Mouse (Mus musculus): ENCODE data around the gene Itga2. TPM values are rescaled to one million over a fixed set of nuclear protein-coding genes. Genes with fewer than 3 reads are reported as not detected.
A peak's percentile ranks its signal among the peaks of the same experiment; 100 is the strongest.

Itga2 gene
- total RNA-seq, 1 experiment from 2014 or later, result 4.2 TPM

- no peak for ATAC-seq (replicated peaks in 1 of 2; ENCODE audit: insufficient read depth in 1 of 2, low FRiP score in 2 of 2, low TSS enrichment in 1 of 2, low read depth in 1 of 2, poor library complexity in 2 of 2, severe bottlenecking in 2 of 2)
Observed at GRCm38 (mm10) chr13:114839098-114839497, 92.8 kb downstream of the Itga2 start.

DNA sequence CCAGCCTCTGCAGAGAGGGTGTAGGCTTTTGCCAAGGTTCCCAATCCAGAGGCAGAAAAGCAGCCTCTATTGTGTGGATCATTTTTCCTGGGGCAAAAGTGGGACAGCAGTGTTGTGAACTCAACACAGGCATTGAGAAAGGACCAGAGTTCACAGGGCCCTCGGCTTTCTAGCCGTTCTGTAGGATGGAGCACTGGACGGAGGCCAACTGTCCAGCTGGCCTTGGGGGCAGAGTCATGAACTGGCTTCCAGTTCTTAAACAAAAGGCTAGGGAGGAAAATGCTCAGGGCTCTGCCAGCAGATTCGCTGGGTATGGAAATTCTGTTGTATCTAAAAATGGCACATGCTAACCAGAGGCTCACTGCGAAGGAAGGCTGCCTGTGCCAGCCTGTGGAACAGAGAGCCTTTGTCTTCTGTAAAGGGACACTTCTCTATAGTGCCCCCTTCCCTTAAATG is 93.3 kb downstream of the Itga2 start:
- ATAC-seq (replicated peaks in 1 of 2; ENCODE audit: insufficient read depth in 1 of 2, low FRiP score in 2 of 2, low TSS enrichment in 1 of 2, low read depth in 1 of 2, poor library complexity in 2 of 2, severe bottlenecking in 2 of 2), result no peak

- peak; percentile 36 to 40; a peak in 1 of 4 replicates for ATAC-seq (replicated peaks in 1 of 2; ENCODE audit: insufficient read depth in 1 of 2, low FRiP score in 2 of 2, low TSS enrichment in 1 of 2, low read depth in 1 of 2, poor library complexity in 2 of 2, severe bottlenecking in 2 of 2)
Observed at GRCm38 (mm10) chr13:114837061-114837460, 94.8 kb downstream of the Itga2 start.

GRCm38 (mm10) chr13:114834580-114834979 is 97.3 kb downstream of the Itga2 start:
- ATAC-seq (replicated peaks in 1 of 2; ENCODE audit: insufficient read depth in 1 of 2, low FRiP score in 2 of 2, low TSS enrichment in 1 of 2, low read depth in 1 of 2, poor library complexity in 2 of 2, severe bottlenecking in 2 of 2), result peak; percentile 71; a peak in 3 of 4 replicates

GRCm38 (mm10) chr13:114833351-114833750 is 98.5 kb downstream of the Itga2 start:
- ATAC-seq (replicated peaks in 1 of 2; ENCODE audit: insufficient read depth in 1 of 2, low FRiP score in 2 of 2, low TSS enrichment in 1 of 2, low read depth in 1 of 2, poor library complexity in 2 of 2, severe bottlenecking in 2 of 2), result no peak

- ATAC-seq (replicated peaks in 1 of 2; ENCODE audit: insufficient read depth in 1 of 2, low FRiP score in 2 of 2, low TSS enrichment in 1 of 2, low read depth in 1 of 2, poor library complexity in 2 of 2, severe bottlenecking in 2 of 2), result no peak
Observed at GRCm38 (mm10) chr13:114832761-114833160, 99.1 kb downstream of the Itga2 start.

GRCm38 (mm10) chr13:114831367-114831833 is 100.5 kb downstream of the Itga2 start:
- ATAC-seq (replicated peaks in 1 of 2; ENCODE audit: insufficient read depth in 1 of 2, low FRiP score in 2 of 2, low TSS enrichment in 1 of 2, low read depth in 1 of 2, poor library complexity in 2 of 2, severe bottlenecking in 2 of 2), result peak; percentile 65 to 66

DNA sequence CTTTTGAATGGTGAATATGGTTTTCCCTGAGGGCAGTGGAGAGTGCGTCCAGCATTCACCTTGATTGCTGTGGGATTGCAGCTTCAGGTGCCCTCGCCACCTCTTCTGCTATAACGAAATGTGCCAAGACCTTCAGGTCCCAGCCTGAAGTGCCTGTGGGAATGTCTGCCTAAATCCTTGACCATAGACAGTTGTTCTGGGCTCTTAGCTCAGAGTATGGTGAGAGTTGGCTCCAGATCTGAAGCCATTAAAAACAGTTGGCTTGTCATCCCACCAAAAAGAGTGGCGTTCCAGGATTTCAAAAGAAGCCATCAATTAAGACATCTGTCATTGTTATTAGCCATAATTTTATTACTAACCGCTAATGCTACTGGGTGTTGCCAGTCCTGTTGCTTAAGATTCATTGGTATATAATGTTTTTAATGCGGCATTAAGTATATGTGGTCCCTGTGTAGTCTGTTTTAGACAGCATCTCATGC is 106.5 kb downstream of the Itga2 start:
- no peak for ATAC-seq (replicated peaks in 1 of 2; ENCODE audit: insufficient read depth in 1 of 2, low FRiP score in 2 of 2, low TSS enrichment in 1 of 2, low read depth in 1 of 2, poor library complexity in 2 of 2, severe bottlenecking in 2 of 2)

DNA sequence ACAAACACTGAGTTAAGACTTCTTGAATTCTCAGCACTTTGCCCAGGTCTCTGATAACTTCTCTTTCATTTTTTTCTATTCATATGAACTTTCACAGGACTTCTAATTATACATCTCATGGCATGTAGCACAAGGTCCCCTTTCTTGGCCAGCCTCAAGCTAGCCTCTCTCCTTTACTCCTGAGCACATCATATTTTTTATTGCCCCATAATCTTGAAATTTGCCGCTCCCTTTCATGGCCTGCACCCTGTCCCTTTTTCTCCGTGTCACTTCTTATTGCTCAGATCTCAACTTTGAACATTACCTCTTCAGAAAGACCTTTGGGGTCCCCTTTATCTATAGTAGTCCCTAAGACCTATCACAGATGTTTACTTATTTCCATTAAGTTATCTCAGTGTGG is 109.0 kb downstream of the Itga2 start:
- ATAC-seq (replicated peaks in 1 of 2; ENCODE audit: insufficient read depth in 1 of 2, low FRiP score in 2 of 2, low TSS enrichment in 1 of 2, low read depth in 1 of 2, poor library complexity in 2 of 2, severe bottlenecking in 2 of 2), result no peak

DNA sequence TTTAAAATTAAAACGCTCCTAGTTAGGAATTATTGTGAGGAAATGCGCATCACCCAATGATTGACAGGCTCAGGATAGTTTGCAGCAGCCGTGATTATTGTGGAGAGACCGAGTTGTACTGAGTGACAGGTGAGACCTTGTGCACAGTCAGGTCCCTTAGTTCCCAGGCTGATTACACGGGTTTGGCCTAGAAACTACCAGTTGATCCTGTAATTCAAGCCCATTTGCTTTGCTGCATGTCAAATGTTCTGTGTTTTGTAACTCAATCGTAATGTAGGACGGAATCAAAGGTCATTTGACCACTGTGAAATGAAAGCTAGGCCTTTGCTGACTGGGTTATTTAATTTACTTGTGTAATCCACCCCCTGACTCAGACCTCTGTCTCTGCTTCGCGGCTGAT is 113.4 kb downstream of the Itga2 start:
- ATAC-seq (replicated peaks in 1 of 2; ENCODE audit: insufficient read depth in 1 of 2, low FRiP score in 2 of 2, low TSS enrichment in 1 of 2, low read depth in 1 of 2, poor library complexity in 2 of 2, severe bottlenecking in 2 of 2), result peak; percentile 9 to 20; a peak in 3 of 4 replicates

- peak; percentile 92 to 95 for ATAC-seq (replicated peaks in 1 of 2; ENCODE audit: insufficient read depth in 1 of 2, low FRiP score in 2 of 2, low TSS enrichment in 1 of 2, low read depth in 1 of 2, poor library complexity in 2 of 2, severe bottlenecking in 2 of 2)
Observed at GRCm38 (mm10) chr13:114817751-114818360, 114.0 kb downstream of the Itga2 start, which contains the start of gene Mocs2. TSS of gene Mocs2 (plus strand) at chr13:114818236.

DNA sequence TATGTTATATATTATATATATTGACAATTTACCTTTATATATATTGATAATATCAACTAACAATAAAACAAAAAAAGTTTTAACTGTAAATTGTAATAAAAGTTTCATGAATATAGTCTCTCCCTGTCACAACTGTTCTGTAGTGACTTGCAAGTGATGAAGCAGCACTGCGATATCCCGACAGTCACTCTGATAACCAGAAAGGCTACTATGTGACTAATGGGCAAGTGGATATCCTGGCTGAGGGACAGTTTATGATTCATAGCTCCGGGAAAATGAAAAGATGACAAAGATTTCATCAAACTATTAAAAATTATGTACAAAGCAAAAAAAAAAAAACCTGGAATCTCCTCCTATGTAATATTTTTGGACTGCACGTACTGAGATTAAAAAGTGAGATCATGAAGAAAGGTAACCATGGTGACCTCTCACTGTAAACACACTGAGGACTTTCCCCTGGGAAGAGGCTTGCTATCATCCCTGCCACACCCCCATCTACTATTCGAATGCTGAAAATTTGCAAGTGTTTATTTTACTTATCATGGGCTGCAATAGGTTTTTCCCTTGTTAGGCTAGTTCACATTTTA is 122.2 kb downstream of the Itga2 start:
- ATAC-seq (replicated peaks in 1 of 2; ENCODE audit: insufficient read depth in 1 of 2, low FRiP score in 2 of 2, low TSS enrichment in 1 of 2, low read depth in 1 of 2, poor library complexity in 2 of 2, severe bottlenecking in 2 of 2), result no peak

DNA sequence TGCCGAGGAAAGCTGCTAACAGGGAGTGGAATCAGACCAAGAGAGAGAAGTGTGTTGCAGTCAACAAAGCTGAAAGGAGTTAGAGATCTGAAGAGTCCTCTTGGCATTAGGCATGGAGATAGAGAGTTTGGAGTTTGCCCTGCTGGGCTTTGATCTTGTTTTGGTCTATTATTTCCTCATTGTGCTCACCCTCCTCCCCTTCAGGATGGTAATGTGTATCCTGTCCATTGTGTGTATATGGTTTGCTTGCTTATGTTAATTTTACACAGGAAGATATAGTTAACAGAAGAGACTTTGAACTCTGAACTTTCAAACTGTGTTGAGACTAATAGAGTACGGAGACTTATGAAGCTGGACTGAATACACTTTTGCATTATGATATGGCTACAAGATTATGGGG is 128.9 kb downstream of the Itga2 start:
- no peak for ATAC-seq (replicated peaks in 1 of 2; ENCODE audit: insufficient read depth in 1 of 2, low FRiP score in 2 of 2, low TSS enrichment in 1 of 2, low read depth in 1 of 2, poor library complexity in 2 of 2, severe bottlenecking in 2 of 2)

GRCm38 (mm10) chr13:114801857-114802256 is 130.0 kb downstream of the Itga2 start:
- ATAC-seq (replicated peaks in 1 of 2; ENCODE audit: insufficient read depth in 1 of 2, low FRiP score in 2 of 2, low TSS enrichment in 1 of 2, low read depth in 1 of 2, poor library complexity in 2 of 2, severe bottlenecking in 2 of 2), result no peak

DNA sequence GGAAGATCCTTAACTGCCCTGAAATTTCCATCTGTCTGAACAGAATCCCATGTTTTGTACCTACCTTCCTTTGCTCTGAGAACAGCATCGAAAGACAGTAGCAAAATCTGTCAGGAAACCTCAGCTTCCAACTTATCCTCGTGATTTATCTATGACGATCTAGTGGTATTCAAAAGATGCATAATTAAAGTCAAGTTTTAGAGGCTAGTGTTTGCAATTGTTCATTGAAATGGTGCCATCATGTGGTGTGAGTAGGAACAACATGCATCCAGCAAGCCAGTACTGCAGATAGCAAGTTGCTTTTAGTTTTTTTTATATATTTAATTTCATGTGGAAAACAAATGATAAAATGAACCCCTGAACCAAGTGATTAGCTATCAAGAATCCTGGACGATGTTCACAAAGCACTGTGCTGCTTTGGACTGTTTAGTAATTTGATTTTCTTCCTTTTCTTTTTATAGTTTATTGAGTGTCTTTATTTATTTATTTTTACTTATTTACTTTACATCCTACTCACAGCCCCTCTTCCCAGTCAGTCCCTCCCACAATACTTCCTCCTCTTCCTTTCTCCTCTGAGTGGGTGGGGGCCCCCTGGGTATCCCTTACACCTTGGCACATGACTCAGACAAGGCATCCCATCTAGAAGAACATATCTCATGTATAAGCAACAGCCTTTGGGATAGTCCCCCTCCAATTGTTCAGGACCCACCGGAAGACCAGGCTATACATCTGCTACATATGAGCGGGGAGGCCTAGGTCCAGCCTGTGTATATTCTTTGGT is 138.5 kb downstream of the Itga2 start:
- ATAC-seq (replicated peaks in 1 of 2; ENCODE audit: insufficient read depth in 1 of 2, low FRiP score in 2 of 2, low TSS enrichment in 1 of 2, low read depth in 1 of 2, poor library complexity in 2 of 2, severe bottlenecking in 2 of 2), result peak; percentile 37 to 65; a peak in 3 of 4 replicates

DNA sequence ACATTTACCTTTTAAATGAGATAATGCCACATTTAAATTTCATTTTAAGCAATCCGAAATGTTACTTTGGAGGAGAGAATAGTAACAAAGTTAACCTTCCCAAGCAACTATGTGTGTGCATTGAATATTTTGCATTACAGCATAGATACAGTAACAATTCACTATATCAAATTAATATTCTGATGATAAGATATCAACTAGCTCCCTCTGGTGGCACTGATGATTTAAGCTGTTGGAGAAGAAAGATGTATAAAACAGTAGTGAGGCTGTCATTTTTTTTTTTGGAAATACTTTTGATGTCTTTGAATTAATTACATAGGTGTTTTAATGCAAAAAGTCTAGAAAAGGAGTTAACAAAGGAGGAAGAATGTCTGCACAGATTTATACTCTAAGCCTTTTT is 140.4 kb downstream of the Itga2 start:
- no peak for ATAC-seq (replicated peaks in 1 of 2; ENCODE audit: insufficient read depth in 1 of 2, low FRiP score in 2 of 2, low TSS enrichment in 1 of 2, low read depth in 1 of 2, poor library complexity in 2 of 2, severe bottlenecking in 2 of 2)

Data from hematopoietic stem cell, adult 5-6 weeks (primary cell).